Mouse (Mus musculus) bone marrow, adult 2 months (tissue): ENCODE data around the gene Btg1.

ENCODE experiments used
- CTCF ChIP-seq: fragments of 200-500 bp; IDR thresholded peaks from 2 replicates; pipeline ENCODE4 v1.5.1; 2011; ENCODE audit warnings: low read length, control low read depth; ENCODE audit not compliant: control insufficient read depth, insufficient read depth
- POLR2A ChIP-seq: fragments of 200-500 bp; IDR thresholded peaks from 2 replicates; pipeline ENCODE4 v1.6.1; 2011; ENCODE audit warnings: low read depth, mild to moderate bottlenecking, control low read depth, low read length, borderline replicate concordance; ENCODE audit not compliant: control insufficient read depth

- TF ChIP-seq CTCF (no peak), POLR2A (no peak)
These were observed 6.2 kb downstream of the Btg1 start for GRCm38 (mm10) chr10:96622761-96623632.
